Mouse (Mus musculus) forebrain, embryonic 11.5 days (tissue): ENCODE measurements at regions not wholly inside any gene's neighbourhood (a gene's known extent, or its start where the extent isn't known, plus 50 kb on each side); places are given as distances from the start of the nearest gene placed in this dataset.

ENCODE experiments used
- ATAC-seq: fragments of 200-750 bp; cut with Nextera tagmentation; replicated peaks from 2 replicates; pipeline ENCODE4 v1.8.0; 2017; ENCODE audit warnings: moderate TSS enrichment; ENCODE audit not compliant: low FRiP score
- DNase-seq: peaks from one replicate; pipeline ENCODE4 v3.0.0-alpha.2; 2017; ENCODE audit warnings: low spot score
- H3K27ac ChIP-seq: fragments of 300-500 bp; sonication (generic); 2 replicates; pipeline ENCODE4 v1.5.1; 2014; ENCODE audit warnings: low read depth, low read length
- H3K27me3 ChIP-seq: fragments of 300-500 bp; sonication (generic); 2 replicates; pipeline ENCODE4 v1.6.1; 2014; ENCODE audit warnings: mild to moderate bottlenecking, low read length, mixed read lengths; ENCODE audit not compliant: control insufficient read depth, insufficient read depth
- H3K36me3 ChIP-seq: fragments of 300-500 bp; sonication (generic); 2 replicates; pipeline ENCODE4 v1.6.1; 2014; ENCODE audit warnings: mild to moderate bottlenecking, low read length, moderate library complexity, mixed read lengths; ENCODE audit not compliant: control insufficient read depth, insufficient read depth
- H3K4me1 ChIP-seq: fragments of 300-500 bp; sonication (generic); replicated peaks from 2 replicates; pipeline ENCODE4 v1.6.1; 2014; ENCODE audit warnings: low read length, mixed read lengths; ENCODE audit not compliant: control insufficient read depth, insufficient read depth
- H3K4me2 ChIP-seq: fragments of 300-500 bp; sonication (generic); 2 replicates; pipeline ENCODE4 v1.6.1; 2014; ENCODE audit warnings: low read depth, mild to moderate bottlenecking, low read length, moderate library complexity, mixed read lengths; ENCODE audit not compliant: severe bottlenecking
- H3K4me3 ChIP-seq: fragments of 300-500 bp; sonication (generic); 2 replicates; pipeline ENCODE4 v1.5.1; 2014; ENCODE audit warnings: low read depth, low read length
- H3K9ac ChIP-seq: fragments of 300-500 bp; sonication (generic); 2 replicates; pipeline ENCODE4 v1.6.1; 2014; ENCODE audit warnings: low read length
- H3K9me3 ChIP-seq: fragments of 300-500 bp; sonication (generic); 2 replicates; pipeline ENCODE4 v1.6.1; 2016; ENCODE audit warnings: low read length, mixed read lengths; ENCODE audit not compliant: control insufficient read depth
- WGBS: fragments of 180-500 bp; shearing (Covaris S2); extraction: QIAGEN DNeasy Blood & Tissue Kit; methylation state at CpG from one replicate; pipeline ENCODE4 v1.1.7; 2014; 5-methylcytosine and 5-hydroxymethylcytosine counted together

GRCm38 (mm10) chr5:74811046-74811445 is 108.3 kb upstream of the Lnx1 start:
- Histone ChIP-seq H3K4me2 (no peak overlapping the region), H3K9me3 (no peaks in the 10 kb centered on the region), H3K9ac (no peak overlapping the region), H3K4me3 (no peak overlapping the region), H3K36me3 (no peaks in the 10 kb centered on the region), H3K27ac (no peak overlapping the region), H3K4me1 (no peaks in the 10 kb centered on the region), H3K27me3 (no peaks in the 10 kb centered on the region)
- no peak for DNase-seq
- WGBS, result 86% methylated on average over 7 of the region's 7 CpGs
- no peak for ATAC-seq

- DNase-seq (no peak), ATAC-seq (no peak)
- Histone ChIP-seq H3K27me3 (no peaks in the 10 kb centered on the region), H3K36me3 (no peaks in the 10 kb centered on the region), H3K9ac (no peak overlapping the region), H3K27ac (no peak overlapping the region), H3K4me3 (no peak overlapping the region), H3K4me1 (no peaks in the 10 kb centered on the region), H3K4me2 (no peak overlapping the region), H3K9me3 (no peaks in the 10 kb centered on the region)
- WGBS, result 83% methylated on average over 5 of the region's 5 CpGs
Observed at GRCm38 (mm10) chr5:74807581-74808221, 105.0 kb upstream of the Lnx1 start.

- Histone ChIP-seq H3K36me3 (no peaks in the 10 kb centered on the region), H3K9me3 (no peaks in the 10 kb centered on the region), H3K27ac (no peak overlapping the region), H3K9ac (no peak overlapping the region), H3K4me2 (no peak overlapping the region), H3K4me3 (no peak overlapping the region), H3K27me3 (no peaks in the 10 kb centered on the region), H3K4me1 (no peaks in the 10 kb centered on the region)
- no peak for DNase-seq
- 66% methylated on average over 10 of the region's 10 CpGs for WGBS
- ATAC-seq, result no peak
Observed at GRCm38 (mm10) chr5:74801946-74802345, 99.2 kb upstream of the Lnx1 start.

- H3K4me3 ChIP-seq, result no peak overlapping the region
- no peak overlapping the region for H3K9ac ChIP-seq
- ATAC-seq (no peak), DNase-seq (no peak)
- no peak overlapping the region for H3K27ac ChIP-seq
- H3K9me3 ChIP-seq, result no peaks in the 10 kb centered on the region
- WGBS, result 79% methylated on average over 9 of the region's 9 CpGs
- no peaks in the 10 kb centered on the region for H3K4me1 ChIP-seq
- H3K27me3 ChIP-seq, result no peaks in the 10 kb centered on the region
- no peaks in the 10 kb centered on the region for H3K36me3 ChIP-seq
- no peak overlapping the region for H3K4me2 ChIP-seq
Observed at GRCm38 (mm10) chr5:74800351-74800750, 97.6 kb upstream of the Lnx1 start.

- no peak overlapping the region for H3K27ac ChIP-seq
- no peak for ATAC-seq
- peak; percentile 84 for DNase-seq
- no peak overlapping the region for H3K9ac ChIP-seq
- 46% methylated on average over 8 of the region's 8 CpGs for WGBS
- no peak overlapping the region for H3K4me3 ChIP-seq
- H3K27me3 ChIP-seq, result no peaks in the 10 kb centered on the region; the same call in 1 of the 2 replicates
- H3K9me3 ChIP-seq, result no peaks in the 10 kb centered on the region
- no peaks in the 10 kb centered on the region for H3K36me3 ChIP-seq
- peaks cover 6% of the 10 kb centered on the region for H3K4me1 ChIP-seq
- no peak overlapping the region for H3K4me2 ChIP-seq
Observed at GRCm38 (mm10) chr5:74796421-74797067, 93.8 kb upstream of the Lnx1 start.

GRCm38 (mm10) chr5:74794726-74795125 is 92.0 kb upstream of the Lnx1 start:
- H3K9me3 ChIP-seq, result no peaks in the 10 kb centered on the region
- DNase-seq (no peak), ATAC-seq (no peak)
- no peaks in the 10 kb centered on the region for H3K36me3 ChIP-seq
- H3K4me1 ChIP-seq, result peaks cover 6% of the 10 kb centered on the region
- H3K27ac ChIP-seq, result no peak overlapping the region
- H3K4me2 ChIP-seq, result no peak overlapping the region
- no peak overlapping the region for H3K9ac ChIP-seq
- no peak overlapping the region for H3K4me3 ChIP-seq
- no peaks in the 10 kb centered on the region; the same call in 1 of the 2 replicates for H3K27me3 ChIP-seq
- 91% methylated on average over 4 of the region's 4 CpGs for WGBS

- Histone ChIP-seq H3K36me3 (no peaks in the 10 kb centered on the region), H3K4me1 (peaks cover 6% of the 10 kb centered on the region), H3K9me3 (no peaks in the 10 kb centered on the region), H3K9ac (no peak overlapping the region), H3K27ac (no peak overlapping the region), H3K4me2 (no peak overlapping the region), H3K27me3 (no peaks in the 10 kb centered on the region; the same call in 1 of the 2 replicates), H3K4me3 (no peak overlapping the region)
- no peak for DNase-seq
- ATAC-seq, result no peak
- WGBS, result 69% methylated on average over 4 of the region's 4 CpGs
Observed at GRCm38 (mm10) chr5:74793431-74793830, 90.7 kb upstream of the Lnx1 start.

- no peak overlapping the region for H3K27ac ChIP-seq
- WGBS, result 26% methylated on average over 8 of the region's 8 CpGs
- H3K9ac ChIP-seq, result no peak overlapping the region
Observed at GRCm38 (mm10) chr5:74792936-74793335, 90.2 kb upstream of the Lnx1 start.

GRCm38 (mm10) chr5:74792301-74792700 is 89.6 kb upstream of the Lnx1 start:
- DNase-seq (peak; percentile 77), ATAC-seq (0 out of 2 replicates have a peak, but pooled peaks have one; percentile 33)
- Histone ChIP-seq H3K9ac (peak overlapping the region; percentile 30; the same call in 1 of the 2 replicates), H3K4me1 (peaks cover 6% of the 10 kb centered on the region), H3K27ac (no peak overlapping the region), H3K9me3 (no peaks in the 10 kb centered on the region), H3K27me3 (no peaks in the 10 kb centered on the region; the same call in 1 of the 2 replicates), H3K4me3 (no peak overlapping the region), H3K36me3 (no peaks in the 10 kb centered on the region), H3K4me2 (peak overlapping the region; percentile 20; the same call in 1 of the 2 replicates)
- WGBS, result 1% methylated on average over 7 of the region's 7 CpGs

More at GRCm38 (mm10) chr5:74792936-74793335, 90.2 kb upstream of the Lnx1 start:
- H3K27me3 ChIP-seq, result no peaks in the 10 kb centered on the region; the same call in 1 of the 2 replicates
- H3K4me2 ChIP-seq, result no peak overlapping the region; the same call in 1 of the 2 replicates
- no peak for DNase-seq
- no peak overlapping the region for H3K4me3 ChIP-seq
- H3K36me3 ChIP-seq, result no peaks in the 10 kb centered on the region
- no peaks in the 10 kb centered on the region for H3K9me3 ChIP-seq
- ATAC-seq, result no peak
- H3K4me1 ChIP-seq, result peaks cover 6% of the 10 kb centered on the region
